Mouse (Mus musculus): ENCODE results near the gene Vmn2r54.
"Not testable (repeated sequence)": the region's sequence is repeated elsewhere in the genome, so short reads cannot be mapped to it uniquely, and the experiment has no call there.

Gene Vmn2r54

GRCm38 (mm10) chr7:12640219-12640618, at the start of gene Vmn2r54:
Vmn2r54 (minus strand) TSS chr7:12640319.
- not testable (repeated sequence) for DNase-seq (ENCODE audit: low read depth)

- not testable (repeated sequence) for DNase-seq (ENCODE audit: low read depth)
Observed at GRCm38 (mm10) chr7:12684903-12685302, 44.8 kb upstream of the Vmn2r54 start, which contains the start of gene Vmn2r55. Vmn2r55 (minus strand) TSS chr7:12685003.

- no peak for DNase-seq (ENCODE audit: low read depth)
Observed at GRCm38 (mm10) chr7:12608688-12609087, 31.4 kb downstream of the Vmn2r54 start, which contains the start of gene Vmn2r53. Vmn2r53 (minus strand) TSS chr7:12608788.

Measured in naive thymus-derived CD4-positive, alpha-beta T cell, adult 2 months (primary cell).